Comparison of ENCODE assay signal across 16 mouse cellular contexts in the genomic region with DNA sequence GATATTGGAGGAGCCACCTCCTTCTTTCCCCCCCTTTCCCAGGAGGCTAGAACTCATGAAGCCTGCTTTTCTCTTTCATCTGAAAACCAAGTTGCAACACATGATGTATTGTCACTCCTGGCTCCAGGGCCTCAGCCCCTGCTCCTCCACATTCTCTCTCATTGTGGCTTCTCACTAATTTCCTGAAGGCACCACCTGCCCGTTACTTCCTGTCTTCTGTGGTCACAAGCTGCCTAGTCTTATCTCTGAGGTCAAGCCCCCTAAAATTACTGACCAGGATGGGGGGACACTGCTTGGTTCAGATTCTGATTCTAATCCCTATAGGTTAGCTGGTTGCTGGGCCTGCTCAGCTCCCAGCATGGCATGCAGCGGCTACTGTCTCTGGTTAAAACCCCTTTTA. TPM values are rescaled to one million over a fixed set of nuclear protein-coding genes. Genes with fewer than 3 reads are reported as not detected.
DNase-seq lines count a peak whose midpoint lies in the region; ATAC-seq and TF ChIP-seq lines count a peak whose summit lies in the region.
"Had no signal": no experiment of that assay in that cellular context is flagged by ENCODE, and none has a peak within 500 bp of the region (broad histone marks: within the 10 kb centered on the region; RNA-seq: fewer than 3 reads in every experiment).

No protein-coding gene starts in this region.

- no peak overlapping the region for H3K4me2 ChIP-seq in midbrain, embryonic 11.5 days
- H3K4me2 ChIP-seq in midbrain, postnatal 0 days (ENCODE audit: low read depth, low read length, poor library complexity, severe bottlenecking): no peak overlapping the region
- no peak overlapping the region for H3K4me2 ChIP-seq in forebrain, embryonic 16.5 days (ENCODE audit: low read length)
- H3K4me2 ChIP-seq: embryonic facial prominence, embryonic 13.5 days; limb, embryonic 13.5 days; neural tube, embryonic 13.5 days had no signal

- no peaks in the 10 kb centered on the region for H3K9me3 ChIP-seq in midbrain, embryonic 11.5 days (ENCODE audit: control insufficient read depth, low read length)
- no peaks in the 10 kb centered on the region for H3K9me3 ChIP-seq in midbrain, postnatal 0 days (ENCODE audit: low read length)
- no peaks in the 10 kb centered on the region for H3K9me3 ChIP-seq in forebrain, embryonic 16.5 days (ENCODE audit: control insufficient read depth, low read length)
- H3K9me3 ChIP-seq: embryonic facial prominence, embryonic 13.5 days; limb, embryonic 13.5 days; megakaryocyte, embryonic 14.5 days; neural tube, embryonic 13.5 days had no signal

- ATAC-seq in midbrain, embryonic 11.5 days (ENCODE audit: low FRiP score): peak; percentile 47
- no peak for ATAC-seq in midbrain, postnatal 0 days (ENCODE audit: low FRiP score)
- no peak for ATAC-seq in forebrain, embryonic 16.5 days

- intact Hi-C loops in gastrocnemius, adult 2 months (cut with DNase I): loop anchor here (5.0 kb wide), 1 partner anchor 42 kb away; no protein-coding TSS in a partner anchor
- intact Hi-C loops in gastrocnemius, postnatal 36 days (cut with DNase I): loop anchor here (5.0 kb wide), 1 partner anchor 37 kb away; no protein-coding TSS in a partner anchor

- no peaks in the 10 kb centered on the region for H3K27me3 ChIP-seq in midbrain, embryonic 11.5 days (ENCODE audit: control insufficient read depth, insufficient read depth, low read length)
- no peaks in the 10 kb centered on the region for H3K27me3 ChIP-seq in midbrain, postnatal 0 days (ENCODE audit: insufficient read depth, low read length)
- H3K27me3 ChIP-seq in forebrain, embryonic 16.5 days (replicated peaks; ENCODE audit: control insufficient read depth, insufficient read depth, low read length): no peaks in the 10 kb centered on the region
- H3K27me3 ChIP-seq: limb, embryonic 13.5 days; megakaryocyte, embryonic 14.5 days; neural tube, embryonic 13.5 days had no signal

- no peak for TF ChIP-seq POLR2A in olfactory bulb, adult 2 months (IDR thresholded peaks at IDR 0.05; ENCODE audit: insufficient read depth, low read depth, low read length)

- DNase-seq in gastrocnemius, adult 2 months: no peak
- no peak for DNase-seq in gastrocnemius, postnatal 4 days (ENCODE audit: low spot score in 2 of 2)
- DNase-seq in midbrain, embryonic 11.5 days (ENCODE audit: low spot score, missing footprints): no peak
- no peak for DNase-seq in midbrain, postnatal 0 days (ENCODE audit: low spot score)
- DNase-seq in cerebellum, adult 11 months: no peak
- no peak for DNase-seq in gastrocnemius, postnatal 36 days
- DNase-seq: cerebellum, adult 2 months; kidney, postnatal 10 days; lung, adult 2 months had no signal

- TF ChIP-seq CTCF in gastrocnemius, adult 2 months (IDR thresholded peaks at IDR 0.05): no peak
- no peak for TF ChIP-seq CTCF in midbrain, postnatal 0 days (IDR thresholded peaks at IDR 0.05)
- TF ChIP-seq CTCF in olfactory bulb, adult 2 months (IDR thresholded peaks at IDR 0.05; ENCODE audit: insufficient read depth, low read depth, low read length): no peak

- H3K4me3 ChIP-seq in gastrocnemius, adult 2 months: no peak overlapping the region
- no peak overlapping the region for H3K4me3 ChIP-seq in midbrain, embryonic 11.5 days (ENCODE audit: low read depth, low read length)
- no peak overlapping the region for H3K4me3 ChIP-seq in midbrain, postnatal 0 days (ENCODE audit: low read depth, low read length)
- no peak overlapping the region for H3K4me3 ChIP-seq in forebrain, embryonic 16.5 days (replicated peaks; ENCODE audit: low read length)
- H3K4me3 ChIP-seq in olfactory bulb, adult 2 months (ENCODE audit: insufficient read depth, low read depth, low read length): no peak overlapping the region
- H3K4me3 ChIP-seq: embryonic facial prominence, embryonic 13.5 days; limb, embryonic 13.5 days; megakaryocyte, embryonic 14.5 days; neural tube, embryonic 13.5 days had no signal

- H3K9ac ChIP-seq in midbrain, embryonic 11.5 days (ENCODE audit: low read length): no peak overlapping the region
- no peak overlapping the region for H3K9ac ChIP-seq in midbrain, postnatal 0 days (replicated peaks; ENCODE audit: low read length, poor library complexity, severe bottlenecking)
- no peak overlapping the region for H3K9ac ChIP-seq in forebrain, embryonic 16.5 days (replicated peaks; ENCODE audit: low read depth, low read length)
- H3K9ac ChIP-seq: embryonic facial prominence, embryonic 13.5 days; limb, embryonic 13.5 days; neural tube, embryonic 13.5 days had no signal

- 64% methylated on average over 2 of the region's 2 CpGs for WGBS in midbrain, embryonic 11.5 days
- 64% methylated on average over 2 of the region's 2 CpGs for WGBS in midbrain, postnatal 0 days
- 71% methylated on average over 2 of the region's 2 CpGs for whole genome bisulfite sequencing in forebrain, embryonic 16.5 days
- WGBS in olfactory bulb, adult 2 months: 81% methylated on average over 2 of the region's 2 CpGs

- peaks cover 5% of the 10 kb centered on the region; the same call in 1 of the 2 replicates for H3K4me1 ChIP-seq in midbrain, embryonic 11.5 days (ENCODE audit: control insufficient read depth, insufficient read depth, low read length)
- H3K4me1 ChIP-seq in midbrain, postnatal 0 days (ENCODE audit: insufficient read depth, low read length): no peaks in the 10 kb centered on the region
- peaks cover 2% of the 10 kb centered on the region; the same call in 1 of the 2 replicates for H3K4me1 ChIP-seq in forebrain, embryonic 16.5 days (replicated peaks; ENCODE audit: control insufficient read depth, insufficient read depth, low read length)
- H3K4me1 ChIP-seq in olfactory bulb, adult 2 months (ENCODE audit: control insufficient read depth, insufficient read depth, low read length): peaks cover 6% of the 10 kb centered on the region; the same call in 1 of the 2 replicates
- H3K4me1 ChIP-seq: embryonic facial prominence, embryonic 13.5 days; limb, embryonic 13.5 days had no signal

- no peaks in the 10 kb centered on the region for H3K36me3 ChIP-seq in midbrain, embryonic 11.5 days (ENCODE audit: control insufficient read depth, insufficient read depth, low read length)
- H3K36me3 ChIP-seq in midbrain, postnatal 0 days (ENCODE audit: insufficient read depth, low read length): no peaks in the 10 kb centered on the region
- no peaks in the 10 kb centered on the region for H3K36me3 ChIP-seq in forebrain, embryonic 16.5 days (ENCODE audit: control insufficient read depth, insufficient read depth)
- H3K36me3 ChIP-seq: embryonic facial prominence, embryonic 13.5 days; limb, embryonic 13.5 days; neural tube, embryonic 13.5 days had no signal

- peak overlapping the region; percentile 64 for H3K27ac ChIP-seq in gastrocnemius, adult 2 months
- peak overlapping the region; percentile 45; the same call in 1 of the 2 replicates for H3K27ac ChIP-seq in midbrain, embryonic 11.5 days (ENCODE audit: low read depth, low read length)
- H3K27ac ChIP-seq in midbrain, postnatal 0 days (ENCODE audit: low read depth, low read length): no peak overlapping the region
- H3K27ac ChIP-seq in forebrain, embryonic 16.5 days (ENCODE audit: low read length): peak overlapping the region; percentile 35; the same call in 1 of the 2 replicates
- 0 out of 2 replicates have a peak overlapping the region, but pooled peaks have one; percentile 37 for H3K27ac ChIP-seq in olfactory bulb, adult 2 months (ENCODE audit: insufficient read depth, low read depth, low read length)
- H3K27ac ChIP-seq: embryonic facial prominence, embryonic 13.5 days; limb, embryonic 13.5 days; neural tube, embryonic 13.5 days had no signal

RNA-seq across cellular contexts. Expression of a gene that starts 50.7 kb away (rescaled TPM):
- 1 to 10 TPM; 2.7 to 2.8 TPM for total RNA-seq in gastrocnemius, adult 2 months (2021)
- 1 to 10 TPM; 2.0 to 2.1 TPM for total RNA-seq in gastrocnemius, postnatal 4 days (2021)
- 0.11 TPM in 1 of 2 replicates, not detected in the other for polyA plus RNA-seq in midbrain, embryonic 11.5 days (2014; fragmentation: Nextera tagmentation; extraction: Ambion mirVana)
- 0.66 and 1.2 TPM in 2 replicates for total RNA-seq in midbrain, postnatal 0 days (2014; rRNA removed)
- 0.33 and 0.56 TPM in 2 replicates for polyA plus RNA-seq in midbrain, postnatal 0 days (2015; fragmentation: Nextera tagmentation; extraction: Ambion mirVana)
- 0.34 and 0.54 TPM in 2 replicates for polyA plus RNA-seq in forebrain, embryonic 16.5 days (2015; fragmentation: Nextera tagmentation; extraction: Ambion mirVana)
- polyA plus RNA-seq in olfactory bulb, adult 2 months (2012; ENCODE audit: insufficient read depth, insufficient read length, low replicate concordance, missing spikeins): not detected in 2 replicates
- total RNA-seq in gastrocnemius, postnatal 36 days (2021): 1 to 10 TPM; 2.2 to 2.6 TPM
- polyA plus RNA-seq: C2C12 had no signal
